Mouse (Mus musculus) heart, embryonic 11.5 days (tissue): ENCODE measurements at regions not wholly inside any gene's neighbourhood (a gene's known extent, or its start where the extent isn't known, plus 50 kb on each side); places are given as distances from the start of the nearest gene placed in this dataset.
"Not testable (repeated sequence)": the region's sequence is repeated elsewhere in the genome, so short reads cannot be mapped to it uniquely, and the experiment has no call there.

ENCODE experiments used
- ATAC-seq: fragments of 200-750 bp; cut with Nextera tagmentation; replicated peaks from 2 replicates; pipeline ENCODE4 v1.8.0; 2017; ENCODE audit warnings: moderate library complexity; ENCODE audit not compliant: insufficient number of reproducible peaks, low FRiP score, low TSS enrichment
- H3K27ac ChIP-seq: fragments of 300-500 bp; sonication (generic); 2 replicates; pipeline ENCODE4 v1.5.1; 2014; ENCODE audit warnings: mild to moderate bottlenecking, low read depth, low read length
- H3K27me3 ChIP-seq: fragments of 300-500 bp; sonication (generic); 2 replicates; pipeline ENCODE4 v1.6.1; 2014; ENCODE audit warnings: mild to moderate bottlenecking, low read length, mixed read lengths; ENCODE audit not compliant: control insufficient read depth, insufficient read depth
- H3K36me3 ChIP-seq: fragments of 300-500 bp; sonication (generic); 2 replicates; pipeline ENCODE4 v1.6.1; 2014; ENCODE audit warnings: mild to moderate bottlenecking, low read length, moderate library complexity, mixed read lengths; ENCODE audit not compliant: control insufficient read depth, insufficient read depth
- H3K4me1 ChIP-seq: fragments of 300-500 bp; sonication (generic); 2 replicates; pipeline ENCODE4 v1.6.1; 2014; ENCODE audit warnings: low read length; ENCODE audit not compliant: control insufficient read depth, insufficient read depth
- H3K4me2 ChIP-seq: fragments of 300-500 bp; sonication (generic); 2 replicates; pipeline ENCODE4 v1.6.1; 2014; ENCODE audit warnings: mild to moderate bottlenecking, moderate library complexity
- H3K4me3 ChIP-seq: fragments of 300-500 bp; sonication (generic); 2 replicates; pipeline ENCODE4 v1.5.1; 2014; ENCODE audit warnings: low read depth, low read length
- H3K9ac ChIP-seq: fragments of 300-500 bp; sonication (generic); 2 replicates; pipeline ENCODE4 v1.6.1; 2014; ENCODE audit warnings: mild to moderate bottlenecking, low read depth, low read length, moderate library complexity
- H3K9me3 ChIP-seq: fragments of 300-500 bp; sonication (generic); replicated peaks from 2 replicates; pipeline ENCODE4 v1.6.1; 2016; ENCODE audit warnings: low read length; ENCODE audit not compliant: control insufficient read depth
- WGBS: fragments of 180-500 bp; shearing (Covaris S2); extraction: QIAGEN DNeasy Blood & Tissue Kit; methylation state at CpG from one replicate; pipeline ENCODE4 v1.1.7; 2014; ENCODE audit not compliant: insufficient replicate concordance; 5-methylcytosine and 5-hydroxymethylcytosine counted together

DNA sequence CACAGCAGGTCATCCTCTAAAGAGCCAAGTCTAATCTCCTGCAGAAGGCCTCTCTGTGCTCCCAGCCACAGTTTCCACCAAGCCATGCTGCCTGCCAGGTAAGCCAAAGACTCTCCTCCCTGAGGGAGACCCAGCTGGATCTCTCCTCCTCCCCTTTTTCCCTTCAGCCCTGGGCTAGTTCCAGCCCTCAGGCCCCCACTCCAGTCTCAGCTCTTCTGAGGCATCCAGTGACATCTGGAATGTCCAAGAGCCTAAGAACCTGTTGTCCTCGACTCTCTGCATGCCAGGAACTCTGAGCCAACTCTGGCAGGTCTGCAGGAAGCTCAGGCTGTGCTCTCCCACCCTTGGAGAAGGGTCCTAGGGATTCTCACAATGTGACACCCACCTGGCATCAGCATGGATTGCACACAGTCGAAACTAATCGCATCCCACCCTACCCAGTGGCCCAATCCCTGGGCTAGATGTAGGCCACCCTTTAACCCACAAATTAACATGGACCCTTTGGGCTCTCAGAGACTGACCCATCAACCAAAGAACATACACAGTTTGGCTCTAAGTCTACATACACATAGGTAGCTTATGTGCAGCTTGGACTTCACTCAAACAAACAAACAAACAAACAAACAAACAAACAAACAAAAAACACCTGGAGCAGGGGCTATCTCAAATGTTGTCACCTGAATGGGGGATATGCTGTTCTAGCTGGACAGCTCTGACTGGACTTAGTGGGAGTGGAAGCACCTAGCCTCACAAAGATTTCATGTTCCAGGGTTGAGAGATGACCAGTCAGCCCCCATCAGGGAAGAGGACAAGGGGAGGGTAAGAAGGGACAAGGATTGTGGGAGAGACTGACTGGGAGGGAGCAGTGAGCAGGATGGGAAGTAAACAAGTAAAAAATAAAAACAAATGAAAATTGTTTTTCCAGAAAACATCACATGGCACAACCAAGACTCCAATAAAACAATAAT, 57.9 kb upstream of the Zfp709 start:
- 67% methylated on average over 3 of the region's 3 CpGs for WGBS
- not testable (repeated sequence) for H3K27ac ChIP-seq, H3K4me2 ChIP-seq, H3K36me3 ChIP-seq, H3K9me3 ChIP-seq, H3K4me1 ChIP-seq, H3K4me3 ChIP-seq, H3K9ac ChIP-seq, H3K27me3 ChIP-seq
- ATAC-seq, result peak; percentile 66

DNA sequence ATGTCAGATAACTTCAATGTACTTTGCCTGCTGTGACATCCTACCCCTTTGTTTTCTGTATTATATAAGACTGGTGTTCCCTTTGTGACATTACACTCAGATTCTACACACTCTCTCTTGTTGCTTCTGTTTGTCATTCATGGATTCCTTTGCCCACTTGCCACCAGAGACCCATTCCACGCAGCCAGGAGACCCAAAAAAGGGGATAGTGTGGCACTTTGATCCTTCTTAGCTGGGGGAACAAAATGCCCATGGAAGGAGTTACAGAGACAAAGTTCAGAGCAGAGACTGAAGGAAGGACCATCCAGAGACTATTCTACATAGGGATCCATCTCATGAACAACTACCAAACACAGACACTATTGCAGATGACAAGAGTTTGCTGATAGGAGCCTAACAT, 59.1 kb upstream of the Zfp709 start:
- 63% methylated on average over 1 of the region's 1 CpGs for WGBS
- not testable (repeated sequence) for H3K4me3 ChIP-seq, H3K4me1 ChIP-seq, ATAC-seq, H3K36me3 ChIP-seq, H3K27me3 ChIP-seq, H3K4me2 ChIP-seq, H3K9ac ChIP-seq, H3K9me3 ChIP-seq, H3K27ac ChIP-seq

DNA sequence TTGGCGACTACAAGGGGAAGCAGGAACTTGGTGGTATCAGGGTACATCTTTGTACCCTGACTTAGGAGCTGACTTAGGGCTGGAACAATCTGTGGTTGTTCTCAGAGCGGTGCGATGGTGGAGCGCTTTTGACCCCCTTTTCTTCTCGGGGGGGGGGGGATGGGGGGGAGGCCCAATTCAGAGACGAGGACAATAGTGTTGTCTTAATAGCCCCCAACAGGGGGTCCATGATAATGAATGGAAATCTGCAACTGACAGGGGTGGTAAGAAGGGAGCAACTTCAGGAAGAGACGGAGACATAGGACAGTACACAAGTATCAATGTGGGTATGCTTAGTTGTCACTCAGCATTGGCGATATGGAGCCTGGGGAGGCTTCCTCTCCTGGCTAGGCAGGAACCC, 61.9 kb upstream of the Zfp709 start:
- not testable (repeated sequence) for H3K9ac ChIP-seq, H3K4me2 ChIP-seq, H3K27ac ChIP-seq, H3K9me3 ChIP-seq, H3K27me3 ChIP-seq, H3K4me1 ChIP-seq, H3K36me3 ChIP-seq, H3K4me3 ChIP-seq
- WGBS, result 78% methylated on average over 8 of the region's 8 CpGs
- peak; percentile 39 for ATAC-seq

GRCm38 (mm10) chr8:71819381-71819780, 62.4 kb upstream of the Zfp709 start:
- not testable (repeated sequence) for H3K36me3 ChIP-seq, H3K4me1 ChIP-seq, H3K27me3 ChIP-seq, H3K4me3 ChIP-seq, H3K27ac ChIP-seq, H3K4me2 ChIP-seq, H3K9me3 ChIP-seq, H3K9ac ChIP-seq
- WGBS, result 84% methylated on average over 9 of the region's 9 CpGs
- peak; percentile 63; the same call in 1 of the 2 replicates for ATAC-seq

DNA sequence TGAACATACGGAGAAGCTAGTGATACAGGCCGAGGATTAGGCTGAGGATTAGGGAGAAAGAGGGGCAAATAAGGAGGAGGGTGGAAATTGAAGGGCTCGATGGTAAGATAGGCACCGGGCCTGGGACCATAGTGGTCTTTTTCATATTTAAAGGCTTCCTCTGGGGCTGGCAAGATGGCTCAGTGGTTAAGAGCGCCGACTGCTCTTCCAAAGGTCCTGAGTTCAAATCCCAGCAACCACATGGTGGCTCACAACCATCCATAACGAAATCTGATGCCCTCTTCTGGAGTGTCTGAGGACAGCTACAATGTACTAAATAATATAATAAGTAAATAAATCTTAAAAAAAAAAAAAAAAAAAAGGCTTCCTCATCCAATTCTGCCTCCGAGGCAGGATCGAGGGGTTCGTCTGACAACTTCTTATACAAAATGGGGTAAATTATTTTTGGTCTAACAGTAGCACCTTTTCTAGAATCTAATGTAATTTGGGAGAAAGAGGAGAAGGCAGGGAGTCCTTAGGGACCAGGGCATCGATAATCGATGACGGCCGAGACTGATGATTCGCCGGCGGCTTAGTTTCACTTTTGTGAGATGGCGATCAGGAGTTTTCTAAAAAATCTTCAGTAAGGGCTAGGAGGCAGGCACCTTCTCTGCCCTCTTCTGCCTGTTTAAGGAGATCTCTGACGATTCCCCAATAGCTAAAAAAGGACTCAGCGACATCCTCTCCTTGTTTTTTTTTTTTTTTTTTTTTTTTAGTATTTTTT, 65.4 kb upstream of the Zfp709 start:
- not testable (repeated sequence) for H3K9me3 ChIP-seq, H3K27me3 ChIP-seq, H3K4me1 ChIP-seq, H3K4me2 ChIP-seq, ATAC-seq, H3K36me3 ChIP-seq, H3K4me3 ChIP-seq, H3K27ac ChIP-seq, H3K9ac ChIP-seq
- WGBS, result 86% methylated on average over 19 of the region's 20 CpGs

DNA sequence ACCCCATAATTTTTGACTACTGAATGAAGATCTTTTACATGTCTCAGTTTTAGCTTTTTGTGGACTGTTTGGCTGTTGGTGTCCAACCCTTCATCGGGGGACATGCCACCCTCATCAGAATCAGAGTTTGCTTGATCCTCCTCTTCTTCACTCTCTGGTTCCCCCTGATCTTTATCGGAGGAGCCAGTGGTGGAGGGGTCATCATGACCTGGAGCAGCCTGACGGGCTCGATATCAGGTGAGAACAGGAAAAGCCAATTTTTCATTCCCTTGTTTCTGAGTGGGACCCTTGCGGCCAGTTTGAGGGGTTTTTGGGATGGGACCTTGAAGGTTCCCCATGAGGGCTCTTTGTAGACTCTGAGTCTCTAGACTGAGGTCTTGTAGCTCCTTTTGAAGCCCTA, 66.0 kb upstream of the Zfp709 start:
- not testable (repeated sequence) for H3K4me1 ChIP-seq, ATAC-seq, H3K4me3 ChIP-seq, H3K36me3 ChIP-seq, H3K27me3 ChIP-seq, H3K27ac ChIP-seq, H3K9me3 ChIP-seq, H3K4me2 ChIP-seq, H3K9ac ChIP-seq
- WGBS, result 88% methylated on average over 5 of the region's 5 CpGs

GRCm38 (mm10) chr8:71814740-71815514, 66.9 kb upstream of the Zfp709 start:
- not testable (repeated sequence) for H3K4me3 ChIP-seq

GRCm38 (mm10) chr8:71813889-71814288, 67.9 kb upstream of the Zfp709 start:
- H3K4me2 ChIP-seq, H3K9ac ChIP-seq, H3K4me1 ChIP-seq, ATAC-seq, H3K9me3 ChIP-seq, H3K27ac ChIP-seq, H3K27me3 ChIP-seq, H3K4me3 ChIP-seq, H3K36me3 ChIP-seq: not testable (repeated sequence)
- 76% methylated on average over 4 of the region's 4 CpGs for WGBS

More at GRCm38 (mm10) chr8:71814740-71815514, 66.9 kb upstream of the Zfp709 start:
- not testable (repeated sequence) for H3K27ac ChIP-seq, H3K9me3 ChIP-seq, ATAC-seq, H3K27me3 ChIP-seq, H3K9ac ChIP-seq, H3K4me1 ChIP-seq, H3K4me2 ChIP-seq, H3K36me3 ChIP-seq
- WGBS, result 80% methylated on average over 14 of the region's 14 CpGs
